Mouse (Mus musculus) T-cell, adult 66 days (primary cell): Measurements from ENCODE around the gene Ly6f. TPM values are rescaled to one million over a fixed set of nuclear protein-coding genes. Genes with fewer than 3 reads are reported as not detected.

ENCODE experiments used
- total RNA-seq, 2 experiments: library from RNA; stranded (reverse); gene quantifications; 3 replicates in 1 of 2; 4 replicates in 1 of 2; pipeline ENCODE4 v1.2.4; 2023

Ly6f gene
- total RNA-seq, result not detected

DNA sequence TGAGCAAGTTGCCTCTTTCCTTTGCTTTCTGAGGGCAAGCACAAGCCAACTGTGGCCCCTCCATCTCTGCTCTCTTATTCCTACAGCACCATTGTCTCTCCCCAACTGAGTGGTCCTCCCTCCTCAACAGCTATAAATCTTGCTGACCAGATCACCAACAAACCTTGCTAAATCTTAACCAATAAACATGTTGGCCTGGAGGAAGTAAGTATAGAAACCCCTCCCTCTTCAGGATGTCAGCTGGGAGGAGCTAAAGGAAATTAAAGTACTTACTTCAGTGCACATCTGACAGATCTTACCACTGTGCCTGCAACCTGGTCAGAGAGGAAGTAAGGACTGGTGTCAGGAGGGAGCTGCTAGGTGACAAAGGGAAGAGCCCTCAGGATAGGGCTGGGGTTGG is at the start of gene Ly6f:
TSS of gene Ly6f (plus strand) at position 301 of the 400 bp plus-strand sequence.

Other genes starting within 250 kb of the Ly6f start
- 10 to 100 TPM; 44.8 to 50.1 TPM for gene Ly6c1, start 219.6 kb upstream of the Ly6f start, total RNA-seq
- gene Ly6c2, start 156.5 kb upstream of the Ly6f start, total RNA-seq, result 100 to 1,000 TPM; 127 to 151 TPM
- not detected for gene Ly6g, start 113.2 kb upstream of the Ly6f start, total RNA-seq
- not detected for gene BC025446, start 52.0 kb upstream of the Ly6f start, total RNA-seq